Mouse (Mus musculus): ENCODE results near the gene Nccrp1. TPM values are rescaled to one million over a fixed set of nuclear protein-coding genes. Genes with fewer than 3 reads are reported as not detected.

Gene Nccrp1
- total RNA-seq (2021), result 0.41 TPM in 1 of 2 replicates, not detected in the other
- long read RNA-seq, experiment 1, result 0 reads
- long read RNA-seq, experiment 2, result 0 reads

DNA sequence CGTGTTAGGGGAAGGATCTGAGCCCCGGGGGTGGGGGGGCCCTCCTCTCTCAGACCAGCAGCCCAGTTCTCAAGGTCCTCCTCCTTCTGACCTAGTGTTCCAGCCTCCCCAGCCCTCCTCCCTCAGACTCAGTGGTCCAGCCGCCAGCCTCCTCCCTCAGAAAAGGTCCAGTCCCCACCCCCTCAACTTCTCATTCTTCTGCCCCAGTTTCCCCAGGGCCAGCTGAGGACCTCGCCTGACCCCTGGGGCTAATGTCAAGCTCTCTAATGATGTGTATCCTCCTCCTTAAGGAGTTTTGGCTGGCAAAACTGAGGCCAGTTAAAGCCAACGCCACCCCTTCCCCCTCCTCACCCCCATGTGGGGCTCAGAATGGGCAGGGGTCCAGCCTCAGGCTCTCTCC, at the start of gene Nccrp1:
Gene Nccrp1, minus strand, starts transcription at position 101 of the 400 bp plus-strand sequence.
- DNase-seq, result no peak

DNA sequence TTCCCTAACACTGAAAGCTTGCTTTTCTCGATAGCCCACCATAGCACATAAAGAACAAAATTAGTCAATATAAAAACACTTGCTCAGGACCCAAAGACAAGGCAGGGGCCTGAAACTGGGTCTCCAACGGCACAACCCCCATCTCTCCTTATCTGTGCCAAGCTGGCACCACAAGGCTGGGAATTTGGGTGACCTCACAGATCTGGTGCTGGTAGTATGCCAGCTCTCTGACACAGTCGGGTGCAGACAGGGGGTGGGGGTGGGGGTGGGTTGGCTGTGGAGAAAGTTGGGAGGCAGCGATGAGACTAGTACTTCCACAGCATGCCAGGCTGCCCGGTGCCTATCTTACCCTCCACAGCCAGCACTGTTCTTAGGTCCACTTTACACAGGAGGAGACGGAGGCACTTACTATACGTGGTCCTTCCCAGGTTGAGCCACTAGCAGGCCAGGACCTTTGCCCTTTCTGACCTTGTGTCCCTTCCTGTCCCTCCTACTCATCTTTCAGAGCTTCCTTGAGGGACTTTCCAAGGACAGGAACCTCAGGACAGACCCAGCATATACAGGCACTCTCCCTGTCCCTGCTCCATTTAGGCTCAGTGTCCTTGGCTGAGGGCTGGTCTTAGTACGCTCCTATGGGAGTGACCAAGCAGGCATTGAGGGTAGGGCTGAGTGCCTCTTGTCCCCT, 48.8 kb upstream of the Nccrp1 start:
- peak; percentile 83 for DNase-seq

DNA sequence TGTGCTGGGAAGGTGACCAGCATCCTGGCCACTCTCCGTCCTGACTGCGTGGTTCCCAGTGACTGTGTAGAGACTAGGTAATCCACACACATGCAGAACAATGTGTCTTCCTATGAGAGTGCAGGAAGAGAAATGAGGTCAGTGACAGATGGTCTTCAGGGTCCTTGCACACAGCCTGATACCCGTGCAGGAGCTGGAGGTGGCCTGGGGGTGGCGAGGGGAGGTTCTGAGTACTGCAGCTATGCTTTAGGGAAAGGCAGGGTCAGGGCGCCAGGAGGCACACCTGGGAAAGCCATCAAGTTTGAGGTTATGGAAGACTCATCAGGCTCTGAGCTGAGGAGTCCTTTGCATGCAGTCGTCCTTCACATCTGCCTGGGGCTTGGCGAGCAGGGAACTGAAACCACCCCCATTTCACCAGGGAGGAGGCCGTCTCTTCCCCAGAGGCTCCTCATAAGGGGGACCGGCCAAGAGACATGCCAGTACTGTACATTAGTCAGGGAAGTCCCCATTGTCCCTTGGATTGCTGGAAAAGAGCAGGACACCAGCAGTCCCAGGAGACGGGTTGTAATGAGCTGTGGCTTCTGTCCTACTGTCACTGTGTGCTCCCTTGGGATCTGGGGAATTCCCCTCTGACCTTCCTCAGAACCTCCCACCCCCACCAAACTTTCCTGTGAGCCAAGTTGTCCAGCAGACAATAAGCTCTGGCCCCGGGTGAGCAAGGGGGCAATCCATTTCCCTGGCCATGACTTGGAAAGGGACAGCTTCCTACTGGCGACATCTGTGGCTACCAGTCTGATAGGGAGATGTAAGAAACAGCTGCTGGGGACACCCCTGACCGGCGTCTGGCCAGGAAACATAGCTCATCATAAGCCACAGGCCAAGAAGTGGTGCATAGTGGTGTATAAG, 46.4 kb upstream of the Nccrp1 start:
- DNase-seq, result peak; percentile 72

DNA sequence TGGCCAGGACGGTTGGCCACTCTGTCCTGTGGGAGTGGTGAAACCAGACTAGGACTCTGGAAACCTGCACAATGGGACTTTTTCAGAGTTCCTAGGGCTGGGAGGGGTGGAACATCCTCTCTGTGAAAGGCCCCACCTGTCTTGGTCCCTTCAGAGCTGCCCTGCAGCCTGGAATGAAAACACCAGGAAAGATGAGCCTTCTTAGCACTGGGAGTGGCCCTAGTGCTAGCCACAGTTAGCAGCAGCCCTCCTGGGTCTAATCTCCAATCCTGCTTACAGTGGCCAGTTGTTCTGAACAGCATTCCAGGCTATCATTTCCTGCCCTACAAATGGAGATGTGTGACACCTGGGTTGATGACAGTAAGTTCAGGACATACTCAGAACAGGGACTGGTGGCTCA, 44.8 kb upstream of the Nccrp1 start:
- no peak for DNase-seq

DNA sequence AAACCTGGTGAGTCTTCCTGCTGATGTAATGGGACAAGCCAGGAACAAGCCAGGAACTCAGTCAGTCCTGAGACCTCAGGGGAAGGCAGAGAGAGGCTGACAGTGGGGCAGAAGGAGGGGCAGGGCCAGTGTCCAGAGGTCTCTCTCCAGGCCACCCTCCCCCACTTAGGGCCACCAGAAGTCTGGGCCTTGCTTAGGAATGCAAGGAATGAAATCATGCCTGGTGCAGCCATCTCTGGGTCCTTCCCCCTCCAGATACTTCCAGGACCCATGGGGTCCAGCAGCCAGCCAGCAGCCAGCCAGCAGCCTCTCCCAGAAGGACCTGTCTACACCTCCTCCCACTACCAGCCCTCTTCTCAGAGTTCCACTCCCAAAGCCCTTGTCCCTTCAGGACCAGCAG, 40.6 kb upstream of the Nccrp1 start:
- no peak for DNase-seq

DNA sequence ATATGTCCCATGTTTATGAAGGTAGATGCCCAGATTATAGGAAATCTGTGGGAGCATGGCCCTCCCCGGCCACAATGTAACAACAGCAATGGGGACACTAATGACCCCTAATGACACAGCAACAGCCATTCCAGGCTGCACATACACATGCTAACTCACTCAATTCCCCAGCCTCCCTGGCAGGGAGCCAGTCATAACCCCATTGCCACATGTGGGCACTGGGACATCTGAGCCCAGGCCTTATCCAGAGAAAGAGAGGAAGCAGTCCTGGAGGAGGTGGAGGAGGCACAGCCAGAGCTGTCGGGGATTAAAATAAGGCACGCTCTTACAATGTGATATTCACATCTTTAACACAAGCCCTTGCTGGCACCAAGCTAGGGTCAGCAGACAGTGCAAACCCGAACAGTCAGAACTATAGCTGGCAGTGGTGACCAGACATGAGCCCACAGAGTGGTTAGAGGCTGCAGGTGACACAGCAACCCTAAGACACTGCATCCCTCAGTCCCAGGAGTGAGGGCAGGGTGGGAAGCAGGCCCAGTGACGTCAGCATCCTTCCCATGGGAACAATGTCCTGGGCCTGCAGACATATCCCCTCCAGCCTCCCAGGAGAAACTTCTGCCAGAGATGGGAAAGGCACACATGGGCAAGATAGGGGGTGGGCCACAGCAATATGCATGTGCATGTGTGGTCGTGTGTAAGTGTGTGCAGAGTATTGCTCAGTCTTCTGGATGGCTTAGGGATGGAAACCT, 39.8 kb upstream of the Nccrp1 start:
- peak; percentile 82 for DNase-seq

DNA sequence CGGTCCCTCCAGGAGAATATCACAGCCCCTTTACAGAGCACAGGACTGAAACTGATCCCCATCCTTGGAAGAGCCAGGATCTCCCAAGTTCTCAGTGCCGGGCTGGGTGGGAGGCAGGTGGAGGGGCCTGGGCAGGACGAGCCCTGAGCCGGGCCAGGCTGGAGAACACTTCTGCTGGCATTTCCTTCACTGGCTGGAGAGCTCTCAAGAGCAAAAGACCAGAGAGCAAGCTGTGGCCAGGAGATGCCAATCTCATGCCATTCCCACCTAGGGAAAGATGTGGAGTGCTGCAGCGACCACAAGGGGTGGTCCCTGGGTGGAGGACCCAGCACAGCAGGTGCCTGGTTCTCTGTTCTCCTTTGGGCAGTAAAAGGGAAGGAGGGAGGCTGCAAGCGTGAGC, 37.9 kb upstream of the Nccrp1 start:
- DNase-seq, result no peak

DNA sequence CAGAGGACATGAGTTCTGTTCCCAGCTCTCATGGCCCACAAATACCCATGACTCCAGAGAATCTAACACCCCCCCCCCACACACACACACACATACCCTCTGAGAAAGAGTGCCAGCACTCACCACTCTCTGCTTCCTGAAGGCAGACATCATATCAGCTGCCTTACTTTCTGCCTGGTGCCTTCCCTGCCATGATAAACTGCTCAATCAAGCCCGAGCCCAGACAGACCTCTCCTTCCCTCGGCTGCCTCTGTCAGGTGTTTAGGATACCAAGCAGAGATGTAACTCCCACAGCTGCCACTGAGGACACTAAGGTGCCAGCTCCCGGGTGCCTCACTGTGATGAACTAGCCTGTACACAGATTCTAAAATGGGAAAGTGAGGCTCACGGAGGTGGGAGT, 37.4 kb upstream of the Nccrp1 start:
- no peak for DNase-seq

DNA sequence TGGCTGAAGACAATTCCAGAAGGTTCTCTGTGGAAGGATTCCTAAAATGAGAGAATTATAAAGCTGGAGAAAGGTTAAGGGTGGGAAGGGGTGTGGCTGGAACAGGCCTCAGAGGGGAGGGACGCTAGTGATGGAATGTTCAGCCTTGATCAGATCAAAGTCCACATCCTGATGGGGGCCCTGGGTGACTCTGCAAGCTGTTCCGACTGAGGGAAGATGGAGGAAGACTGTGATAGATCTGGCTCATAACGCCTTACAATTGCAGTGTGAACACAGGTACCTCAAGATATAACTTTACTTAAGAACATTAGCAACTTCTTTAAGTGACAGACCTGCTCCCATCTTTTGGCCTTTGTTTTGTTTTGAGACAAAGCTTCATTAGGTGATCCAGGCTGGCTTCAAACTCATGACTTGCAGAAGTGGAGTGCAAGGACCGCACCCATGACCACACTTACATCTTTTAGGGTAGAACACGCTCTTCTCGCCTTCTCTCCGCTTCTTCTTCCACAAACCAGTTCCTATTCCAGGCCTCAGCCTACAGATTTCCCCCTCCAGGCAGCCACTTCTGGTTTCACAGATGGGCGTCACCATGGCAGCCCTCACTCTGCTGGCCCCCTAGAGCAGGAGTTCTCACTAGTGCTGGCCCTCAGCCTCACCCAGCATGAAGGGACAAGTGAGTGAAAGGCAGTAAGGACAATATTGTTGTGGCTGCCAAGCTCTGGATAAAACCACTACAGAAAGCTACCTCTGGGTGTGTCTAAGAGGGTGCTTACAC, 36.7 kb upstream of the Nccrp1 start:
- DNase-seq, result no peak

DNA sequence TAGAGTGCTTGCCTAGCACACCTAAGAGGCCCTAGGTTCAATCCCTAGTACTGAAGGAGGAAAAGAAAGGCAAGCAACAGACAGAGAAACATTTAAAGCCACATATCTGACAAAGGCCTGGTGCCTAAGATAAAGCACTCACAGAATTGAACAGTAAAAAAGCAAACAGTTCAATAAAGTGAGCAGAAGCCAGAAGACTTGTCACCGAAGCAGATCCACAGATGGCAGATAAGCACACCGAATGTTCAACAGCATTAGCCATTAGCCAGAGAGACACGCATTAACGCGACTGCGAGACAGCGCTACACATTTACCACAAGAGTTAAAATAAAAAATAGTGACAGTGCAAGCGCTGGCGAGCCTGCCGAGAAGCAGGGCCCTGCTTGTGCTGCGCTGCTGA, 35.8 kb upstream of the Nccrp1 start:
- no peak for DNase-seq

DNA sequence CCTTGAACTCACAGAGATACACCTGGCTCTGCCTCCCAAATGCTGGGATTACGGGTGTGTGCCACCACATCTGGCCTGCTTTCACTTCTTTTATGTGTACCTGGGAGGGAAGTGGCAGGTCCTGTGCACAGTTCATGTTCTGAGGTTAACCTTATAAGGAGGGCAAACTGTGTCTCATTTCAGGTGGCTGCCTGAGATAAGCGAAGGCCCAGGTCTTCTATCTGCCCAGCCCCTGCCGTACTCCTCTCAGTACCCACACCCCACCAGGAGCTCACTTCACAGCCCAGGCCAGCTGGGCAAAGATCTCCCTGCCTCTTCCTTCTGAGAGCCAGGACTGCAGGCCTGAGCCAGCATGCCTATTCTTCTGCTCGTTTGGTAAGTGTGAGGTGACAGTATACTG, 34.7 kb upstream of the Nccrp1 start:
- no peak for DNase-seq

DNA sequence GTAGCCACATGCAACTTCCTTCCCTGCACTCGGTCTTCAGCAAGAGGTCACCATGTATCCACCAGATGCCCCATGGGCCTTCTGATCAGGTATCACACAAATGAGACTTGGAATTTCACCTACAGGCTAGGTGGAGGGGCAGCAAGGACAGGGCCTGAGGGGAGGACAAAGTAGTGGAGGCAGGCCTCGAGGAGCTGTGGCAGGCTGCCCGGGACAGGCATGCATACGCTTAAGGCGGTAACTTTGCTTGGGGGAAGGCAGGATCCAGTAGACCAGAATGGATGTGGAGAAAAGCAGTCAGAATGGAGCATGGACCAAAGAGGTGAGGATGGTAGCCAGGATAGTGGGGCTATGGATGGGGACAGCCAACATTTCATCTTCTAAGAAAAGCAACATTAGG, 32.8 kb upstream of the Nccrp1 start:
- DNase-seq, result no peak

DNA sequence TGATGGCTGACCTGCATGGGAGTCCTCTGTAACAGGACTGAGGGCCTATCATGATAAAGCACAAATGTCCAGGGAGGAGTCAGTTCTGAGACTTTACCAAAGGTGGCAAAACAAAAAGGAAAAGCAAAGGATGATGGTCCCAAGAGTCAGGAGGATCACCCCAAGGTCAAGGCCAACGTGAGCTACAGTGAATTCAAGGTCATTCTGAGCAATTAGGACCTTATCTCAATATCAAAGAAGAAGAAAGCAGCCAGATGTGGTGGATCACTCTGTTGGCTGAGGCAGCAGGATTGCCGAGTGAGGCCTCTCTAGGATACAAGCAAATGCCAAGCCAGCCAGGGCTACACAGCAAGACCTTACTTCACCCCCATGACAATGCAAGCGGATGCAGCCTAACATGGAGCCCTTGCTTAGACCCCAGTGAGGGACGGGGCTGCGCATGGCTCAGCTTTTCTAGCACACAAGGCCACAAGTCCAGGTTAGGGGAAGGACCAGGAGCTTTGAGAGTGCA, 31.5 kb upstream of the Nccrp1 start:
- DNase-seq, result peak; percentile 47

DNA sequence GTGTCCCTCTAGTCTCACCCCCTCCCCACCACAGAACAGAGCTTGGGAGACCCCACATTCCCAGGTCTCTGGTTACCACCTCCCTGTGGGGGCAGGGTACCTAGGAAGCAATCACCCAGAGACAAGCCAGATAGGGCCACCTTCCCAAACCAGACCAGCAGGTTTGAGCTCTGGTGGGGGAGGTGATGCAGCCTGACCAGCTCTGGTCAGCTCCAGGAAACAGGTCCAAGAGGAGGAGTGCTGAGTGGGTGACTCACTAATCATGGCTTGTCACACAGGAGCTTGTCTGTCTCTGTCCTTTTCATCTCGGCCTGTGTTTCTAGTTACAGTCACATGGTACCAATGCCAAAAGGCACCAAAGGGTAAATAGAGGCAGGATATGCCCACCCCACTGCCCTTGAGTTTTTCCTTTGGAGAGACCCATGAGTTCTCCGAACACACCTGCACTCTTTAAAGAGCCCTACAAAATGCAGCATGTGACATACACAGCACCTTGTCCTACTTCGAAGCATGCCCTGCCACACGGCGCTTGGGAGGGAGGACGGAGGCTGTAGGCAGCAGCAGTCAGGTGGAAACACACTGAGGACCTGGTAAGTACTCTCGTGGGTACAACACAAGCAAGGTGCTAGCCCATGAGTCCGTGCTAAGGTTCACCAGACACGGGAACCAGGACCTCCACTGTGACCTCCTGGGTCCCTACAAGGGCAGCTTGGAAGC, 30.9 kb upstream of the Nccrp1 start:
- peak; percentile 49 for DNase-seq

DNA sequence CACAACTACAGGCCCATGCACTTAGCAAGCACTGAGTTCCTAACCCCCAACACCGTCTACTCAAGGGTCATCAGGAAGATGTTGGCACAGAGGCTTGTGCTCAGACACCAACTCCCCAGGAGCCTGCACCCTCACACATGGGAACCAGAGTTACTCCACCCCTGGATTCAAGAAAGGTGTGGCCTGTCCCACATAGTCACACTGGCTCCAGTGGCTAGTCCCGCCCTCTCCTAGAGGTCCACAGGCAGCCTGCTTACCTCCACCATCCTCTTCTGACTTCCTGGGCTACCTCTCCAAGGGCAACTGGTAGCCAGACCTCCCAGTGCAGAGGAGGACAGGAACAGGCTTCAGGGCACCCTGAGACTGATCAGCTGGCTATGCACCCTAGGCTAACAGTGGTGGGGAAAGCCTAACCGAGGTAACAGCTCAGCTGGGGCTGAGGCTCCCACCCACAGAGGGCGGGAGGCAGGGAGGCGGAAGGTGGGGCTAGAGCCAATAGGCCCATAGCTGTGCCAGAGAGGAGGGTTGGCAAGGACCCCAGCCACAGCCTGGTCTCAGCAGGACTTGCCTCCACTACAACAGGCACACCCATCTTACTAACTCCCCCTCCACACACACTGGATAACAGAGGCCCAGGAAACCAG, 29.3 kb upstream of the Nccrp1 start:
- peak; percentile 63 for DNase-seq

DNA sequence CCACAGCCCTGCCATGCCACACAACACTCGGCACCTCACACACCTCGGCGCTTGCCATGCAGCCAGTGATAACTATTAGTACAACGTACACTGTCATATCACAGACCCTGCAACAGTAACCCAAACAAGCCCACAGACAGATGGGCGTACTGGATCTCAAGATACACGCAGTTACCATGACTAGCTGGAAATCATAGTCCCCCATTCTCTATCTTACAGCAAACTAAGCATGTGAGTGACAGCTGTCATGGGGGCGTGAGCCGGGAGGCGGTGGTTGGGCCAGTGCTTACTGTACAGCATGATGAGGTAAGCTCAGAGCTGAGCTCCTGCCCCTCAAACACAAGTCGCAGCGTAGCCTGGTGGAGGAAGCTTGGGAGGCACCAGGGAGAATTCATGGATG, 28.5 kb upstream of the Nccrp1 start:
- no peak for DNase-seq

DNA sequence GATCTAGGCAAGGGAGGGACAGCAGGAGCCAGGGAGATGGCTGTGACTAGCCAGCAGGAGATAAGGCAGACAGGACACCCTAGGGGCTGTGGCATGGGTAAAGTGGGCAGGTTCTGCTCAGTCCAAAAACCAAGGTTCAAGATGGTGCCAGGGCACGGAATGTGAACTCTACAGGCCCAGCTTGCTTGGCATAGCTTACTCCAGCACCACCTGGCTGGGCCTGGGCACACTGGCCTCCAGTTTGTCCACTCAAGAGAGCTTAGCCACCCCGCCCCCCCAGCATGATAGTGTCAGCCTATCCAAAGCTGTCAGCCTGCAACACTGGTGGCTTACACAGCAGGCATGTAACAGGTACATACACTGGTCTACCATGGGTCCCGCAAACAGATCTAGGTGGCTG, 26.2 kb upstream of the Nccrp1 start:
- no peak for DNase-seq

DNA sequence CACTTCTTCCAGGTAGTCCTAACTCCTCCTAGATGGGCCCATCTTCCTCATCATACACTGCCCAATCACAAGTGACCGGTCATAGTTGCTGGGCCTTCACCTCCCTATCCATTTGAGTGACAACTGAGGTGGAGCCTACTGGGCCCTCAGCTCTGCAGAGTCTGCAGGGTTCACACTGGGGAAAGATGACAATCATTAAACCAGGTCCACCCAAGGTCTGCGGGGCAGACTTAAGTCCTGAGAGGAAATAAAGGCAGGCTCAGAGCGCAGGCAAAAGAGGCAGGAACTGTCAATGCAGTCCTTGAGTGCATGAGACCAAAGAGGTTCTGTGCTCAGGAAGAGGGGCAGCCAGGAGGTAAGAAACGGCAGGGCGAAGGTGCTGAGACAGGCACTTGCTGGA, 25.6 kb upstream of the Nccrp1 start:
- no peak for DNase-seq

DNA sequence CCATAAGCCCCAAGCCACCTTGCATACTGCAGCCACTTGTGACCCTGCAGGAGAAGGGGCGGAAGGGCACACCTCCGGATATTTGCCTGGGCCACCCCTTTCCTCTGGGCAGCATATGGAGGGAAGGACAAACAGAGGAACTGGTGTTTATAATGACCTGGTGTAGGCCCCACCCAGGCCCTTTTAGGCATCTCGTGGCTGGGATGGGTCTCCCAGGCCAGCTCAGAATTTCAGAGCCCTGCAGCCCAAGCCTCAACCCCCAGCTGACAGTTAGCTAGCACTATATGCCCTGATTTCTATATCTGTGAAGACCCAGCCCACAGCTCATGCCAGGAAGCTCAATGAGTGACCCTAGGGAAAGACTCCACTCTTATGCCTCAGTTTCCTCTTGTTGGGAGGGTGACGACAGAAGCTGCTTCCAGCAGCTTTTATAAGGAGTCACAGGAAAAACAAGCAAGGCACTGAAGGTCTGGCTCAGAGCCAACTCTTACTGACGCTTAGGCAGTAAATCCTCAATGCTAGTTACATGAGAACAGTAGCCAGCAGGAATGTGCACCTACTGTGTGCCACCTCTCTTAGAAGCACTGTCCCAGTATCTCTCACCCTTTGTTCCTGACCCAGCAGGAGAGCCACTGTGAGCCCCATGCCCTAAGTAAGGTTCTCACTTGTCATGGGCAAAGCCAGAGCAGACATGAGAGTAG, 24.1 kb upstream of the Nccrp1 start:
- peak; percentile 73 for DNase-seq

Data from adrenal gland, postnatal 14 days (tissue).